ENCODE assay signal across 9 mouse cellular contexts in genomic region chr11:97040301-97041021, GRCm38 (mm10). TPM values are rescaled to one million over a fixed set of nuclear protein-coding genes. Genes with fewer than 3 reads are reported as not detected.
DNase-seq lines count a peak whose midpoint lies in the region; ATAC-seq and TF ChIP-seq lines count a peak whose summit lies in the region.
"Had no signal": no experiment of that assay in that cellular context is flagged by ENCODE, and none has a peak within 500 bp of the region (broad histone marks: within the 10 kb centered on the region; RNA-seq: fewer than 3 reads in every experiment).

No protein-coding gene starts in this region.

- WGBS in embryonic facial prominence, embryonic 15.5 days = 47% methylated on average over 12 of the region's 12 CpGs
- WGBS in limb, embryonic 10.5 days = 57% methylated on average over 12 of the region's 12 CpGs
- 54% methylated on average over 12 of the region's 12 CpGs for whole genome bisulfite sequencing in neural tube, embryonic 14.5 days
- WGBS in heart, adult 2 months = 32% methylated on average over 12 of the region's 12 CpGs

- intact Hi-C loops in heart, adult 2 months (cut with DNase I) = no loop called here

- no peak for TF ChIP-seq CTCF in layer of hippocampus, adult 2 months (conservative IDR thresholded peaks at IDR 0.05)
- no peak for TF ChIP-seq CTCF in heart, adult 2 months (IDR thresholded peaks at IDR 0.05)

- H3K4me3 ChIP-seq in layer of hippocampus, adult 2 months = peak overlapping the region; percentile 98
- H3K4me3 ChIP-seq in embryonic facial prominence, embryonic 15.5 days (replicated peaks) = peak overlapping the region; percentile 91
- peak overlapping the region; percentile 83 for H3K4me3 ChIP-seq in limb, embryonic 10.5 days
- H3K4me3 ChIP-seq in neural tube, embryonic 14.5 days (ENCODE audit: low read depth, low read length) = peak overlapping the region; percentile 62; the same call in 1 of the 2 replicates
- H3K4me3 ChIP-seq in heart, adult 2 months = no peak overlapping the region; the same call in 1 of the 2 replicates

- no peak for TF ChIP-seq POLR2A in heart, adult 2 months (IDR thresholded peaks at IDR 0.05; ENCODE audit: insufficient read depth, low read depth, low read length)

- no peaks in the 10 kb centered on the region for H3K79me2 ChIP-seq in heart, adult 2 months (replicated peaks; ENCODE audit: control insufficient read depth, insufficient read depth, low read length)

- H3K9me3 ChIP-seq in embryonic facial prominence, embryonic 15.5 days (replicated peaks) = no peaks in the 10 kb centered on the region
- no peaks in the 10 kb centered on the region for H3K9me3 ChIP-seq in limb, embryonic 10.5 days (replicated peaks)
- H3K9me3 ChIP-seq in neural tube, embryonic 14.5 days (ENCODE audit: control insufficient read depth, low read length) = no peaks in the 10 kb centered on the region

- peak overlapping the region; percentile 85 for H3K4me2 ChIP-seq in embryonic facial prominence, embryonic 15.5 days (replicated peaks)
- peak overlapping the region; percentile 71 for H3K4me2 ChIP-seq in neural tube, embryonic 14.5 days (ENCODE audit: low read depth, low read length)

- H3K9ac ChIP-seq in embryonic facial prominence, embryonic 15.5 days = no peak overlapping the region
- no peak overlapping the region; the same call in 1 of the 2 replicates for H3K9ac ChIP-seq in neural tube, embryonic 14.5 days (replicated peaks; ENCODE audit: low read depth, low read length)
- H3K9ac ChIP-seq in heart, adult 2 months (ENCODE audit: low read depth, low read length) = no peak overlapping the region; the same call in 1 of the 2 replicates

- H3K27ac ChIP-seq in layer of hippocampus, adult 2 months = no peak overlapping the region
- H3K27ac ChIP-seq in embryonic facial prominence, embryonic 15.5 days (replicated peaks) = no peak overlapping the region
- H3K27ac ChIP-seq in limb, embryonic 10.5 days = no peak overlapping the region
- no peak overlapping the region for H3K27ac ChIP-seq in neural tube, embryonic 14.5 days (ENCODE audit: low read depth, low read length)
- H3K27ac ChIP-seq in heart, adult 2 months = no peak overlapping the region; the same call in 1 of the 2 replicates

- H3K4me1 ChIP-seq in embryonic facial prominence, embryonic 15.5 days = peaks cover 16% of the 10 kb centered on the region
- H3K4me1 ChIP-seq in limb, embryonic 10.5 days = peaks cover 14% of the 10 kb centered on the region
- peaks cover 8% of the 10 kb centered on the region; the same call in 1 of the 2 replicates for H3K4me1 ChIP-seq in neural tube, embryonic 14.5 days (ENCODE audit: control insufficient read depth, insufficient read depth, low read length)
- H3K4me1 ChIP-seq in heart, adult 2 months (ENCODE audit: control insufficient read depth, insufficient read depth, low read length) = peaks cover 3% of the 10 kb centered on the region

- H3K36me3 ChIP-seq in embryonic facial prominence, embryonic 15.5 days = peaks cover 6% of the 10 kb centered on the region
- peaks cover 22% of the 10 kb centered on the region for H3K36me3 ChIP-seq in limb, embryonic 10.5 days
- H3K36me3 ChIP-seq in neural tube, embryonic 14.5 days (ENCODE audit: control insufficient read depth, insufficient read depth, low read length) = no peaks in the 10 kb centered on the region; the same call in 1 of the 2 replicates
- no peaks in the 10 kb centered on the region for H3K36me3 ChIP-seq in heart, adult 2 months (ENCODE audit: control insufficient read depth, insufficient read depth, low read length)

- DNase-seq in layer of hippocampus, adult 2 months (ENCODE audit: low spot score in 2 of 2) = no peak
- no peak for DNase-seq in layer of hippocampus, postnatal 14 days (ENCODE audit: low spot score in 2 of 2)
- no peak for DNase-seq in limb, embryonic 10.5 days (ENCODE audit: low spot score)
- DNase-seq in cerebellum, adult 9-11 months = no peak
- DNase-seq in heart, adult 2 months = no peak
- DNase-seq in cerebellum, adult 11 months = no peak

- H3K27me3 ChIP-seq in embryonic facial prominence, embryonic 15.5 days = no peaks in the 10 kb centered on the region
- no peaks in the 10 kb centered on the region for H3K27me3 ChIP-seq in limb, embryonic 10.5 days (ENCODE audit: low read depth, poor library complexity, severe bottlenecking)
- no peaks in the 10 kb centered on the region for H3K27me3 ChIP-seq in neural tube, embryonic 14.5 days (ENCODE audit: control insufficient read depth, insufficient read depth, low read length)
- H3K27me3 ChIP-seq in heart, adult 2 months (ENCODE audit: control insufficient read depth, insufficient read depth, low read length) = no peaks in the 10 kb centered on the region
- H3K27me3 ChIP-seq: Patski had no signal

- ATAC-seq in embryonic facial prominence, embryonic 15.5 days (ENCODE audit: insufficient number of reproducible peaks, low FRiP score, low TSS enrichment, low read depth) = no peak
- no peak for ATAC-seq in neural tube, embryonic 14.5 days (ENCODE audit: low read depth)

- no peak for TF ChIP-seq EP300 in heart, adult 2 months (IDR thresholded peaks at IDR 0.05; ENCODE audit: insufficient read depth, low read depth, low read length)

RNA-seq across cellular contexts. Expression of gene Lrrc46, which starts 0.7 kb away (rescaled TPM):
- 1 to 10 TPM; 1.1 to 1.2 TPM for total RNA-seq in layer of hippocampus, adult 2 months (2021)
- total RNA-seq in layer of hippocampus, postnatal 14 days (2021) = under 1 TPM; 0.74 to 0.86 TPM
- 9.5 and 21.4 TPM in 2 replicates for polyA plus RNA-seq in embryonic facial prominence, embryonic 15.5 days (2015; fragmentation: Nextera tagmentation; extraction: Ambion mirVana)
- 0.90 and 1.0 TPM in 2 replicates for polyA plus RNA-seq in limb, embryonic 10.5 days (2016; fragmentation: Nextera tagmentation; extraction: Ambion mirVana)
- polyA plus RNA-seq in neural tube, embryonic 14.5 days (2014; fragmentation: Nextera tagmentation; extraction: Ambion mirVana) = 2.2 and 2.4 TPM in 2 replicates
- total RNA-seq in heart, adult 2 months (2021) = under 1 TPM in 1 of 2 experiments, not detected in 1; 0.18 TPM
- polyA plus RNA-seq in heart, adult 2 months (2012; rRNA removed) = 0.50 and 1.0 TPM in 2 replicates

RNA-seq across cellular contexts. Expression of gene Mrpl10, which starts 0.9 kb away (rescaled TPM):
- 10 to 100 TPM; 74.0 to 81.6 TPM for total RNA-seq in layer of hippocampus, adult 2 months (2021)
- total RNA-seq in layer of hippocampus, postnatal 14 days (2021) = 10 to 100 TPM; 81.9 to 84.1 TPM
- polyA plus RNA-seq in embryonic facial prominence, embryonic 15.5 days (2015; fragmentation: Nextera tagmentation; extraction: Ambion mirVana) = 77.9 and 80.4 TPM in 2 replicates
- polyA plus RNA-seq in limb, embryonic 10.5 days (2016; fragmentation: Nextera tagmentation; extraction: Ambion mirVana) = 93.6 and 94.8 TPM in 2 replicates
- polyA plus RNA-seq in neural tube, embryonic 14.5 days (2014; fragmentation: Nextera tagmentation; extraction: Ambion mirVana) = 60.8 and 63.5 TPM in 2 replicates
- total RNA-seq in heart, adult 2 months (2021) = 10 to 100 TPM; 76.4 to 87.2 TPM
- 91.4 and 98.6 TPM in 2 replicates for polyA plus RNA-seq in heart, adult 2 months (2012; rRNA removed)

RNA-seq across cellular contexts. Expression of gene Osbpl7, which starts 10.0 kb away (rescaled TPM):
- 10 to 100 TPM; 15.7 to 19.0 TPM for total RNA-seq in layer of hippocampus, adult 2 months (2021)
- total RNA-seq in layer of hippocampus, postnatal 14 days (2021) = 10 to 100 TPM; 15.1 to 16.2 TPM
- 10.4 and 10.8 TPM in 2 replicates for polyA plus RNA-seq in embryonic facial prominence, embryonic 15.5 days (2015; fragmentation: Nextera tagmentation; extraction: Ambion mirVana)
- 8.3 and 10.1 TPM in 2 replicates for polyA plus RNA-seq in limb, embryonic 10.5 days (2016; fragmentation: Nextera tagmentation; extraction: Ambion mirVana)
- polyA plus RNA-seq in neural tube, embryonic 14.5 days (2014; fragmentation: Nextera tagmentation; extraction: Ambion mirVana) = 9.1 and 9.6 TPM in 2 replicates
- total RNA-seq in heart, adult 2 months (2021) = 1 to 10 TPM; 4.1 to 4.4 TPM
- 5.0 and 7.0 TPM in 2 replicates for polyA plus RNA-seq in heart, adult 2 months (2012; rRNA removed)

RNA-seq across cellular contexts. Expression of gene Scrn2, which starts 10.7 kb away (rescaled TPM):
- 1 to 10 TPM; 4.9 to 5.5 TPM for total RNA-seq in layer of hippocampus, adult 2 months (2021)
- total RNA-seq in layer of hippocampus, postnatal 14 days (2021) = 1 to 10 TPM; 4.8 to 6.3 TPM
- 22.5 and 23.9 TPM in 2 replicates for polyA plus RNA-seq in embryonic facial prominence, embryonic 15.5 days (2015; fragmentation: Nextera tagmentation; extraction: Ambion mirVana)
- 47.5 and 50.4 TPM in 2 replicates for polyA plus RNA-seq in limb, embryonic 10.5 days (2016; fragmentation: Nextera tagmentation; extraction: Ambion mirVana)
- polyA plus RNA-seq in neural tube, embryonic 14.5 days (2014; fragmentation: Nextera tagmentation; extraction: Ambion mirVana) = 8.6 and 10.9 TPM in 2 replicates
- total RNA-seq in heart, adult 2 months (2021) = 10 to 100 TPM; 12.6 TPM
- polyA plus RNA-seq in heart, adult 2 months (2012; rRNA removed) = 13.0 and 16.3 TPM in 2 replicates

RNA-seq across cellular contexts. Expression of gene Sp6, which starts 27.3 kb away (rescaled TPM):
- total RNA-seq in layer of hippocampus, adult 2 months (2021) = 1 to 10 TPM in 1 of 2 experiments, under 1 TPM in 1; 0.79 to 1.2 TPM
- total RNA-seq in layer of hippocampus, postnatal 14 days (2021) = 1 to 10 TPM in 1 of 2 experiments, under 1 TPM in 1; 0.81 to 1.1 TPM
- polyA plus RNA-seq in embryonic facial prominence, embryonic 15.5 days (2015; fragmentation: Nextera tagmentation; extraction: Ambion mirVana) = 18.5 and 26.7 TPM in 2 replicates
- polyA plus RNA-seq in limb, embryonic 10.5 days (2016; fragmentation: Nextera tagmentation; extraction: Ambion mirVana) = 9.2 and 11.8 TPM in 2 replicates
- polyA plus RNA-seq in neural tube, embryonic 14.5 days (2014; fragmentation: Nextera tagmentation; extraction: Ambion mirVana) = 0.09 TPM in 1 of 2 replicates, not detected in the other
- under 1 TPM; 0.11 to 0.21 TPM for total RNA-seq in heart, adult 2 months (2021)
- polyA plus RNA-seq in heart, adult 2 months (2012; rRNA removed) = 0.21 and 0.23 TPM in 2 replicates
